Mouse (Mus musculus) embryonic facial prominence, embryonic 10.5 days (tissue): Measurements from ENCODE around the gene Olfr1158. TPM values are rescaled to one million over a fixed set of nuclear protein-coding genes. Genes with fewer than 3 reads are reported as not detected.
"Not testable (repeated sequence)": the region's sequence is repeated elsewhere in the genome, so short reads cannot be mapped to it uniquely, and the experiment has no call there.

Experiments
- DNase-seq: peaks from one replicate; pipeline ENCODE4 v3.0.0-alpha.2; 2017; ENCODE audit warnings: low spot score
- H3K27ac ChIP-seq: fragments of 300-500 bp; sonication (generic); replicated peaks from 2 replicates; pipeline ENCODE4 v1.5.1; 2016; ENCODE audit warnings: mild to moderate bottlenecking
- H3K27me3 ChIP-seq: fragments of 300-500 bp; sonication (generic); replicated peaks from 2 replicates; pipeline ENCODE4 v1.6.1; 2016; ENCODE audit warnings: low read depth, mild to moderate bottlenecking; ENCODE audit not compliant: poor library complexity, severe bottlenecking
- H3K36me3 ChIP-seq: fragments of 300-500 bp; sonication (generic); replicated peaks from 2 replicates; pipeline ENCODE4 v1.6.1; 2016; ENCODE audit warnings: mild to moderate bottlenecking, moderate library complexity
- H3K4me1 ChIP-seq: fragments of 300-500 bp; sonication (generic); 2 replicates; pipeline ENCODE4 v1.6.1; 2016
- H3K4me3 ChIP-seq: fragments of 300-500 bp; sonication (generic); 2 replicates; pipeline ENCODE4 v1.5.1; 2016; ENCODE audit warnings: mild to moderate bottlenecking, moderate library complexity
- H3K9me3 ChIP-seq: fragments of 300-500 bp; sonication (generic); 2 replicates; pipeline ENCODE4 v1.6.1; 2016; ENCODE audit warnings: mild to moderate bottlenecking
- WGBS: fragments of 180-500 bp; shearing (Covaris S2); methylation state at CpG from one replicate; pipeline ENCODE4 v1.1.7; 2016; 5-methylcytosine and 5-hydroxymethylcytosine counted together
- polyA plus RNA-seq: library from polyadenylated mRNA; unstranded; fragments of >200 nt; fragmentation: Nextera tagmentation; extraction: Ambion mirVana; gene quantifications from 2 replicates; pipeline ENCODE4 v1.2.1, GENCODE M21; 2016

Gene Olfr1158
- polyA plus RNA-seq: not detected in 2 replicates

- no peak for DNase-seq
- Histone ChIP-seq H3K4me3 (no peak within 1 kb of the TSS), H3K27me3 (no peaks in the 10 kb centered on the region), H3K36me3 (no peaks in the 10 kb centered on the region), H3K9me3 (no peaks in the 10 kb centered on the region), H3K27ac (no peak within 1 kb of the TSS), H3K4me1 (no peaks in the 10 kb centered on the region)
These were observed at the start of gene Olfr1158 for GRCm38 (mm10) chr2:87989813-87990212. Gene Olfr1158 (plus strand): TSS chr2:87990113.

GRCm38 (mm10) chr2:87945037-87945436, 44.9 kb upstream of the Olfr1158 start, which contains the start of gene Olfr1155:
Gene Olfr1155 (minus strand): TSS chr2:87945137.
- no peak within 1 kb of the TSS for H3K4me3 ChIP-seq
- H3K9me3 ChIP-seq: no peaks in the 10 kb centered on the region
- no peak for DNase-seq
- H3K36me3 ChIP-seq: no peaks in the 10 kb centered on the region
- no peaks in the 10 kb centered on the region for H3K4me1 ChIP-seq
- H3K27ac ChIP-seq: no peak within 1 kb of the TSS
- WGBS: 93% methylated on average over 1 of the region's 1 CpGs
- H3K27me3 ChIP-seq: no peaks in the 10 kb centered on the region

GRCm38 (mm10) chr2:87953000-87953399, 36.9 kb upstream of the Olfr1158 start, which contains the start of gene Olfr1156:
Gene Olfr1156 (minus strand): TSS chr2:87953100.
- Histone ChIP-seq H3K36me3 (no peaks in the 10 kb centered on the region), H3K4me1 (no peaks in the 10 kb centered on the region), H3K9me3 (no peaks in the 10 kb centered on the region), H3K27me3 (no peaks in the 10 kb centered on the region), H3K4me3 (no peak within 1 kb of the TSS), H3K27ac (no peak within 1 kb of the TSS)
- DNase-seq: no peak

DNA sequence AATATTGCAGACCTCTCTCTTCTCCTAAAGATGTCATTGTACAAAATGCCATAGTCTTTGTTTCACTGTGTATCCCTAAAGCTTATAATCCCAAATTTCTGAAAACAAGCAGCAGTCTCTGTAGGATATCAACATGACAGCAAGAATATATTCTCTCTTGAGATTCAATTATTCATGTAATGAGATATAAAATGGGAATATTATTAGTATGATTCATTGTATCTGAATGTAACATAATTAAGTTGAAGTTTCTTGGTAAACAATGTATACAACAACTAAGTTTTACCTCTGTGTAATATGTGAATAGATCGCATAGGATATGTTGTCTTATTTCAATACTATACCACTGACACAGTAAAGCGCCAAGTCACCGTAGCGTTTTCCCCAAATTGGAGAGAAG, 21.7 kb upstream of the Olfr1158 start, which contains the start of gene Olfr1157:
Gene Olfr1157 (minus strand): TSS at position 101 of the 400 bp plus-strand sequence.
- no peak within 1 kb of the TSS for H3K27ac ChIP-seq
- H3K4me3 ChIP-seq: no peak within 1 kb of the TSS
- 92% methylated on average over 4 of the region's 4 CpGs for WGBS
- H3K9me3 ChIP-seq: no peaks in the 10 kb centered on the region
- no peak for DNase-seq
- no peaks in the 10 kb centered on the region for H3K36me3 ChIP-seq
- H3K27me3 ChIP-seq: no peaks in the 10 kb centered on the region
- H3K4me1 ChIP-seq: no peaks in the 10 kb centered on the region

- WGBS: 80% methylated on average over 3 of the region's 3 CpGs
- no peaks in the 10 kb centered on the region for H3K27me3 ChIP-seq
- H3K36me3 ChIP-seq: no peaks in the 10 kb centered on the region
- H3K27ac ChIP-seq: no peak within 1 kb of the TSS
- no peak for DNase-seq
- no peaks in the 10 kb centered on the region for H3K4me1 ChIP-seq
- no peak within 1 kb of the TSS for H3K4me3 ChIP-seq
- H3K9me3 ChIP-seq: no peaks in the 10 kb centered on the region
These were observed 15.3 kb upstream of the Olfr1158 start, which contains the start of gene Olfr74 for GRCm38 (mm10) chr2:87974563-87974962. Gene Olfr74 (minus strand): TSS chr2:87974663.

- no peaks in the 10 kb centered on the region for H3K9me3 ChIP-seq
- DNase-seq: no peak
- H3K36me3 ChIP-seq: no peaks in the 10 kb centered on the region
These were observed 17.8 kb downstream of the Olfr1158 start, which contains the start of gene Olfr1160 for GRCm38 (mm10) chr2:88007515-88008318. Gene Olfr1160 (minus strand): TSS chr2:88008268.

DNA sequence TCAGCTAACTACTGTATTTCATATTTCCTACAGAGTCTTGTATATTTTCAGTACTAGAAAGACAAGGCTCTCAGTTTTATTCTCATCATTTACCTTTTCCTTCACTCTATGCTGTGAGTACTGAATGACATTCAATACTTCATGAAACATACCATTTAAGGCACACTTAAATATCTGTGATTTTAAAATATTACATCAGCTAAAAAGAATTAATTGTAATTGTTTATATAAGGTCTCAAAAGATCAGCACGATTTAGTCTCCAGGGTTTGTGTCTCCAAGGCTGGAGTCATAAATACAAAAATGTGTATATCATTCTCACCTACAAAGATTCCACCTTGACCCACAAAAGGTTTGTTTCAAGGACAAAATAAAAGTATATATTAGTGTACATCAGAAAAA, 32.6 kb downstream of the Olfr1158 start, which contains the start of gene Olfr1161:
Gene Olfr1161 (plus strand): TSS at position 301 of the 400 bp plus-strand sequence.
- not testable (repeated sequence) for H3K27ac ChIP-seq, H3K36me3 ChIP-seq, H3K27me3 ChIP-seq, H3K4me3 ChIP-seq, H3K4me1 ChIP-seq, H3K9me3 ChIP-seq, DNase-seq
- 85% methylated on average over 1 of the region's 1 CpGs for WGBS

More at GRCm38 (mm10) chr2:88007515-88008318, 17.8 kb downstream of the Olfr1158 start, which contains the start of gene Olfr1160:
- H3K4me1 ChIP-seq: no peaks in the 10 kb centered on the region
- H3K27ac ChIP-seq: no peak within 1 kb of the TSS
- no peaks in the 10 kb centered on the region for H3K27me3 ChIP-seq
- H3K4me3 ChIP-seq: no peak within 1 kb of the TSS

DNA sequence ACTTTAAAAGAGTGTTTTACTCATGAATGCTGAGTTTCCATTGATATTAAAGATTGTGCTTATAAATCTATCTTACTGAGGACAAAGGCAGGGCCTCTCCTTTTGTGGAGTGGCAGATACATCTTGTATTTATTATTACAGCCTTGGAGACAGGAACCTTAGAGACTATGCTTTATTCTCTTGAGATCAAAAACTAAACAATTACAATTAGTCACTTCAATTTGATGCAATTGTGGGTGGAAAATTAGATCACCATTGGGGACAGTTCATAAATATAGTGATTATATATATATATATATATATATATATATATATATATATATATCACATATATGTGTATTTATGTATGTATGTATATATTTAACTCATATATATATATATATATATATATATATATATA, 47.7 kb downstream of the Olfr1158 start, which contains the start of gene Olfr73:
Gene Olfr73 (minus strand): TSS at position 101 of the 400 bp plus-strand sequence.
- no peak within 1 kb of the TSS for H3K27ac ChIP-seq
- no peaks in the 10 kb centered on the region for H3K36me3 ChIP-seq
- no peak within 1 kb of the TSS for H3K4me3 ChIP-seq
- DNase-seq: no peak
- no peaks in the 10 kb centered on the region for H3K9me3 ChIP-seq
- H3K27me3 ChIP-seq: no peaks in the 10 kb centered on the region
- H3K4me1 ChIP-seq: no peaks in the 10 kb centered on the region

Other genes starting within 250 kb of the Olfr1158 start
- gene Olfr1140, start 246.4 kb upstream of the Olfr1158 start, polyA plus RNA-seq: not detected in 2 replicates
- not detected in 2 replicates for gene Olfr1141, start 236.1 kb upstream of the Olfr1158 start, polyA plus RNA-seq
- not detected in 2 replicates for gene Olfr152, start 210.6 kb upstream of the Olfr1158 start, polyA plus RNA-seq
- gene Olfr1143, start 189.5 kb upstream of the Olfr1158 start, polyA plus RNA-seq: not detected in 2 replicates
- gene Olfr1145, start 180.3 kb upstream of the Olfr1158 start, polyA plus RNA-seq: not detected in 2 replicates
- gene Olfr1148, start 159.6 kb upstream of the Olfr1158 start, polyA plus RNA-seq: not detected in 2 replicates
- gene Olfr1150-ps1, start 146.1 kb upstream of the Olfr1158 start, polyA plus RNA-seq: not detected in 2 replicates
- not detected in 2 replicates for gene Olfr1151, start 134.3 kb upstream of the Olfr1158 start, polyA plus RNA-seq
- not detected in 2 replicates for gene Olfr1152, start 123.6 kb upstream of the Olfr1158 start, polyA plus RNA-seq
- not detected in 2 replicates for gene Olfr1153, start 95.2 kb upstream of the Olfr1158 start, polyA plus RNA-seq
- not detected in 2 replicates for gene Olfr1154, start 84.9 kb upstream of the Olfr1158 start, polyA plus RNA-seq
- not detected in 2 replicates for gene Olfr1155, start 45.0 kb upstream of the Olfr1158 start, polyA plus RNA-seq
- not detected in 2 replicates for gene Olfr1156, start 37.0 kb upstream of the Olfr1158 start, polyA plus RNA-seq
- not detected in 2 replicates for gene Olfr1157, start 21.8 kb upstream of the Olfr1158 start, polyA plus RNA-seq
- not detected in 2 replicates for gene Olfr74, start 15.4 kb upstream of the Olfr1158 start, polyA plus RNA-seq
- not detected in 2 replicates for gene Olfr1160, start 18.2 kb downstream of the Olfr1158 start, polyA plus RNA-seq
- gene Olfr1161, start 32.7 kb downstream of the Olfr1158 start, polyA plus RNA-seq: not detected in 2 replicates
- 0.05 TPM in 1 of 2 replicates, not detected in the other for gene Olfr73, start 47.6 kb downstream of the Olfr1158 start, polyA plus RNA-seq
- gene Olfr1162, start 61.0 kb downstream of the Olfr1158 start, polyA plus RNA-seq: not detected in 2 replicates
- not detected in 2 replicates for gene Olfr1163, start 81.7 kb downstream of the Olfr1158 start, polyA plus RNA-seq
- gene Olfr1164, start 103.9 kb downstream of the Olfr1158 start, polyA plus RNA-seq: not detected in 2 replicates
- gene Olfr1166, start 138.2 kb downstream of the Olfr1158 start, polyA plus RNA-seq: not detected in 2 replicates
- gene Olfr1167, start 165.1 kb downstream of the Olfr1158 start, polyA plus RNA-seq: not detected in 2 replicates
- gene Olfr1168, start 191.8 kb downstream of the Olfr1158 start, polyA plus RNA-seq: not detected in 2 replicates
- gene Olfr1170, start 238.2 kb downstream of the Olfr1158 start, polyA plus RNA-seq: not detected in 2 replicates